Mouse (Mus musculus) liver, adult 2 months (tissue): ENCODE data around the gene Btbd8.

Experiments
- CTCF ChIP-seq: fragments of 200-500 bp; IDR thresholded peaks from 2 replicates; pipeline ENCODE4 v1.5.1; 2011; ENCODE audit warnings: low read depth, low read length, control low read depth
- POLR2A ChIP-seq: fragments of 200-500 bp; IDR thresholded peaks from 2 replicates; pipeline ENCODE4 v1.6.1; 2011; ENCODE audit warnings: low read length, control low read depth; ENCODE audit not compliant: insufficient read depth; ENCODE audit errors: extremely low read depth

DNA sequence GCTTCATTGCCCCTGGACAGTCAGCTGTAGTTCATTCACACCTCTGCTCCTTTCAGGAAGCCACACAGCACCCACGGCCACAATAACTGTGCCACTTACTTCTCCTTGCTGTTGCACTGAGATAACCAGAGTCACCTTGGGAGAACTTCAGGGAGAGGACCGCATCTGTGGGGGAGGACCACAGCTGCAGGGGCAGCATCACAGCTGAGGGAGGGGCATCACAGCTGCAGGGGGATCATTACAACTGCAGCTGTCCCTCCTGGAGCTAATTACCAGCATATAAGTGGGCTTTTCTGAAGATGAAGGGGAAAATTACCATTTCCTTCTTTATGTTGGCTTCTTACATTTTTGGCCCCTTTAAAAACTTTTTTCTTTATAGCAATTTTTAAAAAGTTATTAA lies 43.4 kb upstream of the Btbd8 start:
- no peak for TF ChIP-seq CTCF
- TF ChIP-seq POLR2A: no peak
